Mouse (Mus musculus): ENCODE data around the gene Nudt9.

Nudt9 gene

GRCm38 (mm10) chr5:104039154-104039932, 6.8 kb upstream of the Nudt9 start:
- DNase-seq, result peak; percentile 73

GRCm38 (mm10) chr5:104042906-104043305, 3.2 kb upstream of the Nudt9 start:
- no peak for DNase-seq

DNA sequence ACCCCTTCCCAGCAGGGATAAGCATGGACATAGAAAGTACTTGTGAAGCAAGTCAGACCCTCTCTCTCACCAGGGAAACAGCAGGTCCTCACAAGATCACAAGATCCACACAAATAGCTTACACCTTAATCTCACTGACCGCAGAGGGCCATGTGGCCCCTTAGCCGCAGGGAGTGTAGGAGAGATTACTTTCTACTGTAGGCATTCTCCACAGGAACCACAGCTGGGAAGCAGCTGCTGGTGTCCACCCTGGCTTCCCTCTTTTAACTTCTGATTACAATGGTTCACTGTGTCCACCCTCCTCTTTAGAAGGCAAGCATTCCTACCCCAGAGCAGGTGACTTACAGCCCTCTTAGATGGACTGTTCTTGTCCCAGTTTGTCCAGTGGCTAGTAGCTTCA, 2.4 kb upstream of the Nudt9 start:
- no peak for DNase-seq

- no peak for DNase-seq
Observed at GRCm38 (mm10) chr5:104047200-104048105, 1.3 kb downstream of the Nudt9 start.

- no peak for DNase-seq
Observed at GRCm38 (mm10) chr5:104048139-104048538, 2.0 kb downstream of the Nudt9 start.

- DNase-seq, result peak; percentile 59
Observed at GRCm38 (mm10) chr5:104052956-104053355, 6.8 kb downstream of the Nudt9 start.

DNA sequence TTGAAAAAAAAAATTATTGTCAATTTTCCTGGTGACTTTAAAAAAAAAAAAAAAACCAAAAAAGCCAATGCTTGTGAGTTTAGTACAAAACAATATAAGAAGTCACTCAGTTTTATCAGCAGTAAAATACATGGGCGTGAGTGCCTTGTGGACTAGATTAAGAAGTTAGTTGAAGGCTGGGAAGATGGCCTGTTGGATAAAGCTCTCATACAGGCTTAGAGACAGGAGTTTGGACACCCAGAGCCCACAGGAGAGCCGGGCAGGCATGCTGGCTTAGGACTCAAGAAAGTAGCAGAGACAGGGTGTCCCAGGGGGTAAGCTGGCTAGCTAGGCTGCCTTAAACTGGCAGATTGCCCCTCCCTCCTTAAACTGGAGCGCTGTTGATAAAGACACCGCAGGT, 8.8 kb downstream of the Nudt9 start:
- no peak for DNase-seq

DNA sequence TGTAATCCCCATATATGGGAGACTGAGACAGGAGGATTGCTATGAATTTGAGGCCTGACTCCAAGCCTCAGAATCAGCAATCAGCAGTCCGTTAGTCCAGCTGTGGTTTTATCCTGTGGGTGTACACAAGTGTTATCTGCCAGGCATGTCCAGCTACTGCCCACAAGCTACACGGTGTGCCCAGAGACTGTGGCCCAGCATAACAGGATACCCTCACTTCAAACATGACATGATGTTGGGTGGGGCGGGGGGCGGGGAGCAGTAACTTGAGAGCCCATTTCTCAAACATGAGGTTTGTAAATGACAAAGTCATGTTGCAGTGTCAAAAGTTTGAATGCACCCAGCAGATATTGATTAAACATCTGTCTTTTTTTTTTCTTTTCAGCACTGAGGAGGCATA, 9.7 kb downstream of the Nudt9 start:
- no peak for DNase-seq

DNA sequence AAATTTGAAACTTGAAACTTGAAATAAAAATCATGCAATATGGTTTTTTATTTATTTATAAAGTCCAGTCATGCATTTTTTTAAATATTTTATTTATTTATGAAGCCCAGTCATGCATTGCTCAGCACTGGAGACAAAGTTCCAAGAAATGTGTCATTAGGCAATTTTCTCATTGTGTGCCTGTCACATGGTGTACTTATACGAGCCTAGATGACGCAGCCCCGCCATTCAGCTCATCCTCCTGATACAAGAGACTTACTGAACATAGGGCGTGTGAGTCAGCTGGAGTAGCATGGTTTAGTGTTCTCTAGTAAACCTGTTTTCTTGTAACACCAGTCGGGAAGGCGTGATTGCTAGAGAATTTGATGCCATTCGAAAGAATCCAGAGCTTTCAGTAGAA, 10.2 kb downstream of the Nudt9 start:
- DNase-seq, result no peak

DNA sequence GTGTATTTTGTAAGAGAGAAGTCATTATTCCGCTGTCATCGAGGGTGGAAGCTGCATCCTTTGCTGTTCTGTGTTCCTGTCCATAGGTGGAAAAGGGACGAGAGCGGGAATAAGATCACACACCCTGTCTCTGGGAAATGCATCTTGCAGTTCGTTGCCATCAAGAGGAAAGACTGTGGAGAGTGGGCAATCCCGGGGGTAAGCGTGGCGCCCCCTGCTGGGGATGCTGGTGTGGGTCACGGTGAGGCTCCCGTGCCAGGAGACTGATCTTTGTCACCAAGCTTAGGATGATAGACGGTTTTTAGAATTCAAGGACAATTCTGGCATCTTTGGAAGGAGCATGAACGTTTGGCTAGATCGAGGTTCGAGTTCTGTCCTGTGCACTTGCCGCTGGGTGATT, 11.9 kb downstream of the Nudt9 start:
- peak; percentile 61 for DNase-seq

DNA sequence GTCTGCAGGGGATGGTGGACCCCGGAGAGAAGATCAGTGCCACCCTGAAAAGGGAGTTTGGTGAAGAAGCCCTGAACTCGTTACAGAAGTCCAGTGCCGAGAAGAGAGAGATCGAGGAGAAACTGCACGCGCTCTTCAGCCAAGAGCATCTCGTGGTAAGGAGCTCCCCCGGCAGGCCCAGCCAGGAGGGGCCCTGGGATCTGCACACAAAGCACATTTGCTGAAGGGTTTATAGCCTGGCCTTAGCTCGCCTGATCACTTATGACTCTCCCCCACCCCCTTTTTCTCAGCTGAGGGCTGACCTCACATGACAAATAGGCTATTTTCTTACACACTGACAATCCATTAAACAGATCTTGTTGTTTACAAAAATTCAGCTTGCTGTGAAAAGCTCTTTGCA, 13.5 kb downstream of the Nudt9 start:
- DNase-seq, result no peak

DNA sequence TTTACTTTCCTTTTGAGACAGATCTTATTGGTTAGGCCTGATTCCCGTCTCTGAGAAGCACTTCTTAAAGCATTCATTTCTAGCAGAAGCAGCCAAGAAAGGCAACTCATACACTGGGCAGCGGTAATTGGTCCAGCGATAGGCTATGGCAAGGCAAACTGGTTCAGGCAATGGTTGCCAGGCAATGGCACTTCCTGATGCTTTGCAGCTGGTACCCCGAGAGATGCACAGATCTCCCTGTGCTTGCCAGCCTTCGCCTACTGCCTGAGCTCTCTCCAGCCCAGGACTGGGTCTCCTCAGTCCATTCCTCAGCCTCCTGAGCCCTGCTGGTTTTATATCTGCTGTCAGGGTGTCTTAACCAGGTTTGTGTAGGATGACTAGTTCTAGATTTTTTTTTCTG, 14.3 kb downstream of the Nudt9 start:
- DNase-seq, result no peak

- no peak for DNase-seq
Observed at GRCm38 (mm10) chr5:104061936-104062772, 16.0 kb downstream of the Nudt9 start.

DNA sequence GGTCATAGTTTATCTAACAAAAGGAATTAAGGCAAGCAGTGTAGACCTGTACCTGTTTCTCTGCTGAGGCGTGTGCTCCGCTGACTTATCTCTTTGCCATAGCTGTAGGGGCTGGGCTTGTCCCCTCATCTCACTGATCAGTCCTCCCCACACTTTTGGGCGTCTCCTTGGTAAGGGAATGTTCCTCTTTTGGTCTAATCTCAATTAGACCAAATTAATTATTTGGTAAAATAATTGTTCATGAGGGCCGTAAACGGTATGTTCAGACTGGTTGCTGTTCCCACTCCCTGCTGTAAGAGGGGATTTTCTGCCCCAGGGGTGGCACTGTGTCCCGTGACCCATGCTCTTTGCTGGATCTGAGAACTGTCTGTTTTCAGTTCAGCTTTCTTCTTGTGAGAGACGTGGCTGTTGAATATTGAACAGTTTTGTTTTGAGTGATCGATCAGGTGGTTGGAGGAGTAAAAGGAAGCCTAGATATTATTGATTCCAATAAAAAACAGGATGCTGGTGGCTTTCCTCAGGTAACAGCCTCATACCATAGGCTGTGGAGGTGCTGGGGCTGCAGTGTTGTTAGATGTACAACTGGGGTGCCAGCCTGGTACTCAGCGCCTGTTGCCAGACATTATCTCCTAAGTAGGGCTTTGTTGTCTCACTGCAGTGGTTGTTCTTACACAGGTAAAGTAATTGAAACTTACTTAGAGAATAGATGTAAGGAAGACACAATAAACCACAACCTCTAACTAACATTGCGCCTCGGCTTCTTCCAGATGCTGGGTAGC, 16.9 kb downstream of the Nudt9 start:
- no peak for DNase-seq

DNA sequence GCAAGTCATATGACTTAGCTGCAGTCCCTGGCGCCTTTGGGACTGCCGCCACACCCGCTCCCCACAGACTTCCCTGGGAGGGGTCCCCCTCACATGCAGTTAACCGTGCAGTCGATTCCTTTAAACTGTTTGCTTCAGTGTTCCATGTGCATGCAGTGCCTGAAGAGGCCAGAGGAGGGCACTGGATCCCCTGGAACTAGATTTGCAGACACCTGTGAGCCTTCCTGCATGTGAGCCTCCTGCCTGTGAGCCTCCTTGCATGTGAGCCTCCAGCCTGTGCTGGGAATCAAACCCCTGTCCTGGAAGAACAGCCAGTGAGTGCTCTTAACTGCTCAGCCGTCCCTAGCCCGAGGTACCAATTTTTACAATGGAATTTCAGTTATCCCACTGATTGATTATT, 22.6 kb downstream of the Nudt9 start:
- no peak for DNase-seq

DNA sequence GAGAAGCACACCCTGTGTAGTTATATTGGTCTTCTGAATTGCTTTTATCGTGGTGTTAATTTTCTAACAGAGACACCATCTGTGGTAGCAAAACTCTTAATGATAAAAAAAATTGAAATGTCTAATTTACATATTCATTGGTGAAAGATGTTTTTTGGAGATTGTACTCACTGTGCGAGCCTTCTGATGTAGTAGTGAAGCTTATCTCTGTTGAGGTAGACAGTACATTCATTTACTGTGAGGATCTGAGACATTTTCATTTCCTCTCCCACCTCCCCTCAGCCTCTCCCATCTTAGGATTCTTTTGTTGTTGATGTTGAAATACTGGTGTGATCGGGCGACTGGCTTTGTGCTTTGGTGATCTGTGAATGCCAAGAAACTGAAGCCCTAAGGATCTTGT, 24.9 kb downstream of the Nudt9 start:
- DNase-seq, result no peak

DNA sequence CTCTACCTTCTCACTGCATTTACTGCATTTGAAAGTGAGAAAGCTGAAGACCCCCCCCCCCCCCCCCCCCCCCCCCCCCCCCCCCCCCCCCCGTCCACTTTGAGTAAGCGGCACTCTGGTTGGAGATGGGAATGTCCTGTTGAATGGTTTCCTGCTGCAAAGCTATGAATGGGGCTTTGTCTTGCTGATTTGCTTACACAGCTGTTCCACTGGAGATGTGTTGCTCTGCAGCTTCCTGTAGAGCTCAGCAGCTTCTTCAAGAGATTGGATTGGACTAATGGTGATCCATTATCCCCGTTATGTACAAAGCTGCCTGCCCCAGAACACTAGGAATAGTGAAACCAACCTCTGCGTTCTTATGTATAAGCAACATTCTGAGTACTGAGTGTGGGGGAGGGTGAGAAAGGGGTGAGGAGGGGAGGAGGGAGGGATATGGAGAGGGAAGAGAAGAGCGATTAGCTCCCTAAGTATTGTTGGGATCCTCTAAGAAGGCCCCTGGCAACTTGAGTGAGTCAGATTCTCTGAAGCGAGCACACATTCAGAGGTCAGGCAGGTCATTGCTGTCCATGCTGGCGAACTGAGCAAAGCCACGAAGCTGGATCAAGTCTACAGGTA, 26.3 kb downstream of the Nudt9 start:
- DNase-seq, result peak; percentile 45

DNA sequence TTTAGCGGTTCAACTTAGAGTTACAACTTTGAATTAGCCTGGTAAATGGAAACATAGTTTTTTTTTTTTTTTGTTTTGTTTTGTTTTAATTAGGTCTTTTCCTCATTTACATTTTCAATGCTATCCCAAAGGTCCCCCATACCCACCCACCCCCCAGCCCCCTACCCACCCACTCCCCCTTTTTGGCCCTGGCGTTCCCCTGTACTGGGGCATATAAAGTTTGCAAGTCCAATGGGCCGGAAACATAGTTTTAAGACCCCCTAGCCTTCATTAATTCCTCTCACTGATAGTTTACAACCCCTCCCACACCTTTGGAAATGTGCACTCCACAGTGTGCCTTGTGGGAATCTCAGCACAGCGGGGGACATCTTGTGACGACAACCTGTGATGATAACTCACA, 27.5 kb downstream of the Nudt9 start:
- DNase-seq, result no peak

DNA sequence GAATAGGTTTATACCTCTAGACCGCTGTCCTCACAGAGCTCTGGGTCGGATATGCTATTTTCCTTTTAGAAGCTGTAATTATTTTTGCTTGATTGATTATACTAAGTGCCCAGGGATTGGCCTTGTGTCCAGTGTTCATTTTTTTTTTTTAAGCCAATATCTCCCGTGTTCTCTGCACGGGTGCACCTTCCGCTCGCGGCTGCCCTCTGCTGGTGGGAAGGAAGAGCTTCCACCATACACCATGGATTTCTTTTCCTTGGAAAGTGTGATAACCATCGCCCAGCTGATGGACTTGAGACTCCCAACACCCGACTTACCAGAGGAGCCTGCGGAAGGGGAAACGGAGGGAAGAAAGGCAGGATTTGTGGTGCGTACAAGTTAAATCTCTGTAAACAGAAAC, 28.3 kb downstream of the Nudt9 start:
- peak; percentile 74 for DNase-seq

- DNase-seq, result no peak
Observed at GRCm38 (mm10) chr5:104076361-104076760, 30.3 kb downstream of the Nudt9 start.

DNA sequence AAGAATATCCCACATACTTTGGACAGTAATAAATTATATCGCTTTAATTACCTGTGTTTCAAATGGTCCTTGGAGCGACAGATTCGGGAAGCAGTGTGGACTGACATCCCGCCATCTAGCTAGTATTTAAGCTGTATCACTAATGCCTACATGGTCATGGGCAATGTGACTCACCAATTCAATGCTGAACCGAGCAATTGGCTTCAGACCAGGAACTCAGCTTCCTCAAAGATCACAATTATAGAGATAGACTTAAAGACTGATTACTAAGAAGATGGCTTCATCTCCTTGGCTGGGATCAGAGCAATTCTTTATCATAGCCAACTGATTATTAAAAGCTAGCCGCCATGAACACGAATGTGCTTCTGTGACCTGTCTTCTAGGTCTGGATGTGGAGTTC, 31.4 kb downstream of the Nudt9 start, which contains the start of gene Gm17660:
TSS of gene Gm17660 (minus strand) at position 101 of the 400 bp plus-strand sequence.
- no peak for DNase-seq

DNA sequence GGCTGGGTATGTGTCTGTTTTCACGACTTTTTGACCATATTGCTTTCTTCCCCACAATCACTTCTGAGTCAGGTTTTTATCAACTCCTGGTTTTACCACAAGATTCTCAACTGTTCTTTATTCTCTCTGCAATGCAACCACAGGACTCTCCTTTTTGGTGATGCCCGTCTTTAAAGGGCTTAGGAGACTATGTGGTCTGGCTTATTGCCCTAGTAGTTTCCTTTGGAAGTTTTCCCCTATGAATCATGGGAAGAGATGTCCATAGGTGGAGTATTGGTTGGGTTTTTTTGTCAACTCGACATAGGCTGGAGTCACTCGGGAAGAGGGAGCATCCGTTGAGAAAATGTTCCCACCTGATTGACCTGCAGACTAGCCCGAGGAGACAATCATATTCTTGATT, 34.6 kb downstream of the Nudt9 start:
- no peak for DNase-seq
